Mouse (Mus musculus): ENCODE data around the gene Npepl1. TPM values are rescaled to one million over a fixed set of nuclear protein-coding genes. Genes with fewer than 3 reads are reported as not detected.

Gene Npepl1
- polyA plus RNA-seq, 1 experiment from 2014 or later = 60.2 TPM

- Histone ChIP-seq H3K4me3 (ENCODE audit: low read depth, low read length) (peak overlapping the region; percentile 87), H3K9ac (replicated peaks; ENCODE audit: low read depth) (peak overlapping the region; percentile 58), H3K27ac (ENCODE audit: low read length) (peak overlapping the region; percentile 95), H3K4me2 (replicated peaks; ENCODE audit: low read depth, low read length) (peak overlapping the region; percentile 96), H3K9me3 (ENCODE audit: low read length) (no peaks in the 10 kb centered on the region), H3K36me3 (ENCODE audit: insufficient read depth, low read length) (no peaks in the 10 kb centered on the region), H3K4me1 (ENCODE audit: insufficient read depth, low read depth, low read length) (peaks cover 14% of the 10 kb centered on the region; the same call in 1 of the 2 replicates), H3K27me3 (replicated peaks; ENCODE audit: insufficient read depth, low read length) (no peaks in the 10 kb centered on the region)
- no peak for TF ChIP-seq CTCF (IDR thresholded peaks at IDR 0.05)
- TF ChIP-seq EP300 (IDR thresholded peaks at IDR 0.05) = no peak
- ATAC-seq = no peak
- under 1% methylated on average over 19 of the region's 19 CpGs for WGBS
- DNase-seq (ENCODE audit: low spot score) = peak; percentile 18
Measured at GRCm38 (mm10) chr2:174077004-174077695, 33.0 kb upstream of the Npepl1 start.

GRCm38 (mm10) chr2:174077776-174078338 is 32.3 kb upstream of the Npepl1 start:
- Histone ChIP-seq H3K4me2 (replicated peaks; ENCODE audit: low read depth, low read length) (peak overlapping the region; percentile 96), H3K9ac (replicated peaks; ENCODE audit: low read depth) (no peak overlapping the region), H3K36me3 (ENCODE audit: insufficient read depth, low read length) (no peaks in the 10 kb centered on the region), H3K4me1 (ENCODE audit: insufficient read depth, low read depth, low read length) (peaks cover 14% of the 10 kb centered on the region; the same call in 1 of the 2 replicates), H3K27ac (ENCODE audit: low read length) (no peak overlapping the region), H3K9me3 (ENCODE audit: low read length) (no peaks in the 10 kb centered on the region), H3K27me3 (replicated peaks; ENCODE audit: insufficient read depth, low read length) (no peaks in the 10 kb centered on the region), H3K4me3 (ENCODE audit: low read depth, low read length) (peak overlapping the region; percentile 87; the same call in 1 of the 2 replicates)
- ATAC-seq (no peak), DNase-seq (ENCODE audit: low spot score) (no peak)
- WGBS = 13% methylated on average over 10 of the region's 11 CpGs
- no peak for TF ChIP-seq EP300 (IDR thresholded peaks at IDR 0.05)
- no peak for TF ChIP-seq CTCF (IDR thresholded peaks at IDR 0.05)

- Histone ChIP-seq H3K27me3 (replicated peaks; ENCODE audit: insufficient read depth, low read length) (no peaks in the 10 kb centered on the region), H3K4me1 (ENCODE audit: insufficient read depth, low read depth, low read length) (peaks cover 6% of the 10 kb centered on the region; the same call in 1 of the 2 replicates), H3K9me3 (ENCODE audit: low read length) (no peaks in the 10 kb centered on the region), H3K36me3 (ENCODE audit: insufficient read depth, low read length) (no peaks in the 10 kb centered on the region), H3K4me3 (ENCODE audit: low read depth, low read length) (no peak overlapping the region), H3K9ac (replicated peaks; ENCODE audit: low read depth) (no peak overlapping the region), H3K4me2 (replicated peaks; ENCODE audit: low read depth, low read length) (no peak overlapping the region), H3K27ac (ENCODE audit: low read length) (no peak overlapping the region)
- ATAC-seq (no peak), DNase-seq (ENCODE audit: low spot score) (no peak)
- 59% methylated on average over 5 of the region's 5 CpGs for WGBS
- TF ChIP-seq EP300 (IDR thresholded peaks at IDR 0.05) (no peak), CTCF (IDR thresholded peaks at IDR 0.05) (no peak)
Measured at GRCm38 (mm10) chr2:174081833-174082232, 28.3 kb upstream of the Npepl1 start.

DNA sequence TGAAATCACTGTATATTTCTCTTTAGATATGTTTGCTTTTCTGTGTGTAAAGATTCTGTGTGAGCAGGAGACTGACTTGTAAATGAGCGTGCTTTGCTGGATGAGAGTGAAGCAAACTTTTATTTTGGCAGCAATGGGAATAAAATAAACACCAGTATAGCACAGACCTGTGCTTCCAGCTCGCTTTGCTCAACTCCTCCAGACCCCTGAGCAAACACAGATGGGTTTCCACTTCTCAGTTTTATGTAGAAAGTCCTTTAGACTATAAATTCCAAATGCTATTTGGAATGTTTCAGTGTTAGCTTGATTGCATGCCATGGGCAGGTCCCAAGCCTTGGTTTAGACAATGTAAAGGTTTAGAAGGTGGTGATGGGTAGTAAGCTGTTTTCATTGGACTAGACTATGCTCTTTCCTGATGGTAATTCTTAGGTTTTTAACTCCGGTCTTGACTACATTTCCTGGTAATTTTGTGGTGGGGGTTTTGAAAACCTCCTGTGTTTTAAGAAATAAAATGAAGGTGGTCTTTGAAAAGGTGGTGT is 27.7 kb upstream of the Npepl1 start:
- Histone ChIP-seq H3K27ac (ENCODE audit: low read length) (no peak overlapping the region), H3K27me3 (replicated peaks; ENCODE audit: insufficient read depth, low read length) (no peaks in the 10 kb centered on the region), H3K4me1 (ENCODE audit: insufficient read depth, low read depth, low read length) (peaks cover 6% of the 10 kb centered on the region; the same call in 1 of the 2 replicates), H3K4me2 (replicated peaks; ENCODE audit: low read depth, low read length) (no peak overlapping the region), H3K36me3 (ENCODE audit: insufficient read depth, low read length) (no peaks in the 10 kb centered on the region), H3K9ac (replicated peaks; ENCODE audit: low read depth) (0 out of 2 replicates have a peak overlapping the region, but pooled peaks have one; percentile 12), H3K4me3 (ENCODE audit: low read depth, low read length) (no peak overlapping the region), H3K9me3 (ENCODE audit: low read length) (no peaks in the 10 kb centered on the region)
- 42% methylated on average over 3 of the region's 3 CpGs for WGBS
- ATAC-seq = no peak
- TF ChIP-seq EP300 (IDR thresholded peaks at IDR 0.05) (no peak), CTCF (IDR thresholded peaks at IDR 0.05) (no peak)
- no peak for DNase-seq (ENCODE audit: low spot score)

DNA sequence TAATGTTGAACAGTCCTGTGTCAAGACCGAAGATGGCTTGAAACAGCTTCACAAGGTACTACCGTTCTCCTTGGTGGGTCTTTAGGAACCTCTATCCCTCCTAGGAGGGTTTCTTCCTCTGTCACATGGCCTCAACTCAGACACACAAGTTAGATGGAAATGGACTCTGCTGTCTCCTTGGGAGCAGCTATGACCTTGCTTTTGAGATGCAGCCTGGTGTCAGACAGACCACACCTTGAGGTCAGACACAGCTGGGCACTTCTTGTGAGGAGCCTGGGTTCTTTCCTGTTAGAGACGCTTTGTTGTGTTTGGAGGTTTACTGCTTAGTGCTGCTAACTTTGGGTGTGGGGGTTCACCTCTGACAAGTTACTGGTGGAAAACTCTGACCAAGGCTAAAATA is 15.1 kb upstream of the Npepl1 start:
- H3K4me1 ChIP-seq (ENCODE audit: insufficient read depth, low read depth, low read length) = no peaks in the 10 kb centered on the region

GRCm38 (mm10) chr2:174102399-174102798 is 7.8 kb upstream of the Npepl1 start:
- no peak overlapping the region for H3K9ac ChIP-seq (replicated peaks; ENCODE audit: low read depth)
- H3K9me3 ChIP-seq (ENCODE audit: low read length) = no peaks in the 10 kb centered on the region
- H3K27ac ChIP-seq (ENCODE audit: low read length) = no peak overlapping the region
- ATAC-seq (no peak), DNase-seq (ENCODE audit: low spot score) (no peak)
- no peaks in the 10 kb centered on the region for H3K27me3 ChIP-seq (replicated peaks; ENCODE audit: insufficient read depth, low read length)
- WGBS = 79% methylated on average over 7 of the region's 7 CpGs
- 0 out of 2 replicates have a peak, but pooled peaks cover 4% of the 10 kb centered on the region for H3K36me3 ChIP-seq (ENCODE audit: insufficient read depth, low read length)
- H3K4me3 ChIP-seq (ENCODE audit: low read depth, low read length) = no peak overlapping the region
- H3K4me2 ChIP-seq (replicated peaks; ENCODE audit: low read depth, low read length) = no peak overlapping the region
- TF ChIP-seq CTCF (IDR thresholded peaks at IDR 0.05) (no peak), EP300 (IDR thresholded peaks at IDR 0.05) (no peak)
- no peaks in the 10 kb centered on the region for H3K4me1 ChIP-seq (ENCODE audit: insufficient read depth, low read depth, low read length)

More for the DNA sequence above, 15.1 kb upstream of the Npepl1 start:
- no peak for DNase-seq (ENCODE audit: low spot score)
- no peak overlapping the region for H3K4me2 ChIP-seq (replicated peaks; ENCODE audit: low read depth, low read length)
- no peak for ATAC-seq
- 90% methylated on average over 3 of the region's 3 CpGs for WGBS
- H3K9me3 ChIP-seq (ENCODE audit: low read length) = no peaks in the 10 kb centered on the region
- no peak overlapping the region for H3K27ac ChIP-seq (ENCODE audit: low read length)
- H3K36me3 ChIP-seq (ENCODE audit: insufficient read depth, low read length) = peaks cover 12% of the 10 kb centered on the region
- H3K9ac ChIP-seq (replicated peaks; ENCODE audit: low read depth) = no peak overlapping the region
- no peak for TF ChIP-seq EP300 (IDR thresholded peaks at IDR 0.05)
- no peak for TF ChIP-seq CTCF (IDR thresholded peaks at IDR 0.05)
- no peaks in the 10 kb centered on the region for H3K27me3 ChIP-seq (replicated peaks; ENCODE audit: insufficient read depth, low read length)
- H3K4me3 ChIP-seq (ENCODE audit: low read depth, low read length) = no peak overlapping the region
